Mouse (Mus musculus) thymus, adult 2 months (tissue): ENCODE measurements at regions not wholly inside any gene's neighbourhood (a gene's known extent, or its start where the extent isn't known, plus 50 kb on each side); places are given as distances from the start of the nearest gene placed in this dataset.

ENCODE experiments used
- DNase-seq: peaks from one replicate; pipeline ENCODE4 v3.0.0; 2021
- H3K27ac ChIP-seq: fragments of 200-500 bp; 2 replicates; pipeline ENCODE4 v1.5.1; 2012; ENCODE audit warnings: low read length, control low read depth; ENCODE audit not compliant: control insufficient read depth, insufficient read depth
- H3K27me3 ChIP-seq: fragments of 200-500 bp; 2 replicates; pipeline ENCODE4 v1.6.1; 2012; ENCODE audit warnings: mild to moderate bottlenecking, low read length, moderate library complexity, mixed read lengths; ENCODE audit not compliant: control insufficient read depth, insufficient read depth
- H3K36me3 ChIP-seq: fragments of 200-500 bp; 2 replicates; pipeline ENCODE4 v1.6.1; 2012; ENCODE audit warnings: mild to moderate bottlenecking, low read length, moderate library complexity; ENCODE audit not compliant: control insufficient read depth, insufficient read depth
- H3K4me1 ChIP-seq: fragments of 200-500 bp; replicated peaks from 2 replicates; pipeline ENCODE4 v1.6.1; 2012; ENCODE audit warnings: low read length; ENCODE audit not compliant: control insufficient read depth, insufficient read depth
- H3K4me3 ChIP-seq: fragments of 200-500 bp; 2 replicates; pipeline ENCODE4 v1.5.1; 2012; ENCODE audit warnings: mild to moderate bottlenecking, low read length, control low read depth, moderate library complexity; ENCODE audit not compliant: control insufficient read depth, insufficient read depth
- CTCF ChIP-seq: fragments of 200-500 bp; IDR thresholded peaks from 2 replicates; pipeline ENCODE4 v1.5.1; 2012; ENCODE audit warnings: mild to moderate bottlenecking, control low read depth, low read length, moderate library complexity, borderline replicate concordance; ENCODE audit not compliant: control insufficient read depth, poor library complexity, insufficient read depth; ENCODE audit errors: extremely low read depth
- POLR2A ChIP-seq: fragments of 200-500 bp; IDR thresholded peaks from 2 replicates; pipeline ENCODE4 v1.6.1; 2012; ENCODE audit warnings: mild to moderate bottlenecking, low read length, control low read depth, moderate library complexity; ENCODE audit not compliant: control insufficient read depth, poor library complexity, insufficient read depth; ENCODE audit errors: extremely low read depth
- WGBS: fragments of 180-500 bp; shearing (Covaris S2); methylation state at CpG from one replicate; pipeline ENCODE4 v1.1.7; 2018; 5-methylcytosine and 5-hydroxymethylcytosine counted together

- no peak for TF ChIP-seq CTCF
- TF ChIP-seq POLR2A, result no peak
- no peak for DNase-seq
- Histone ChIP-seq H3K27me3 (no peaks in the 10 kb centered on the region), H3K27ac (no peak overlapping the region), H3K4me1 (no peaks in the 10 kb centered on the region), H3K4me3 (no peak overlapping the region), H3K36me3 (no peaks in the 10 kb centered on the region)
- 91% methylated on average over 11 of the region's 11 CpGs for WGBS
These were observed 113.8 kb upstream of the Smyd2 start for GRCm38 (mm10) chr1:190035935-190036334.

- H3K36me3 ChIP-seq, result no peaks in the 10 kb centered on the region
- no peaks in the 10 kb centered on the region for H3K27me3 ChIP-seq
- H3K27ac ChIP-seq, result no peak overlapping the region
- no peak overlapping the region for H3K4me3 ChIP-seq
- TF ChIP-seq CTCF (no peak), POLR2A (no peak)
- 79% methylated on average over 5 of the region's 5 CpGs for WGBS
- DNase-seq, result no peak
- H3K4me1 ChIP-seq, result no peaks in the 10 kb centered on the region
These were observed 111.9 kb upstream of the Smyd2 start for GRCm38 (mm10) chr1:190034091-190034490.

GRCm38 (mm10) chr1:190027536-190027935 is 105.4 kb upstream of the Smyd2 start:
- no peaks in the 10 kb centered on the region for H3K27me3 ChIP-seq
- no peaks in the 10 kb centered on the region for H3K36me3 ChIP-seq
- no peak overlapping the region for H3K4me3 ChIP-seq
- no peak for DNase-seq
- 47% methylated on average over 8 of the region's 8 CpGs for WGBS
- no peak overlapping the region for H3K27ac ChIP-seq
- no peaks in the 10 kb centered on the region for H3K4me1 ChIP-seq
- TF ChIP-seq POLR2A (no peak), CTCF (no peak)

GRCm38 (mm10) chr1:190009466-190009865 is 87.3 kb upstream of the Smyd2 start:
- 24% methylated on average over 6 of the region's 6 CpGs for WGBS
- Histone ChIP-seq H3K27me3 (no peaks in the 10 kb centered on the region), H3K4me3 (no peak overlapping the region), H3K4me1 (no peaks in the 10 kb centered on the region), H3K27ac (no peak overlapping the region), H3K36me3 (no peaks in the 10 kb centered on the region)
- no peak for DNase-seq
- TF ChIP-seq CTCF (no peak), POLR2A (no peak)

GRCm38 (mm10) chr1:190007271-190007670 is 85.1 kb upstream of the Smyd2 start:
- DNase-seq, result no peak
- no peak overlapping the region for H3K27ac ChIP-seq
- H3K4me1 ChIP-seq, result no peaks in the 10 kb centered on the region
- no peaks in the 10 kb centered on the region for H3K36me3 ChIP-seq
- H3K4me3 ChIP-seq, result no peak overlapping the region
- no peak for TF ChIP-seq CTCF
- no peak for TF ChIP-seq POLR2A
- no peaks in the 10 kb centered on the region for H3K27me3 ChIP-seq
- WGBS, result 87% methylated on average over 7 of the region's 7 CpGs

- Histone ChIP-seq H3K27me3 (no peaks in the 10 kb centered on the region), H3K4me3 (no peak overlapping the region), H3K4me1 (no peaks in the 10 kb centered on the region), H3K27ac (no peak overlapping the region), H3K36me3 (no peaks in the 10 kb centered on the region)
- WGBS, result 93% methylated on average over 4 of the region's 4 CpGs
- no peak for DNase-seq
- TF ChIP-seq CTCF (no peak), POLR2A (no peak)
These were observed 78.9 kb upstream of the Smyd2 start for GRCm38 (mm10) chr1:190001084-190001483.

GRCm38 (mm10) chr1:189993706-189994105 is 71.5 kb upstream of the Smyd2 start:
- DNase-seq, result no peak
- Histone ChIP-seq H3K27ac (no peak overlapping the region), H3K27me3 (no peaks in the 10 kb centered on the region), H3K36me3 (no peaks in the 10 kb centered on the region), H3K4me1 (no peaks in the 10 kb centered on the region), H3K4me3 (no peak overlapping the region)
- WGBS, result 50% methylated on average over 5 of the region's 5 CpGs
- TF ChIP-seq POLR2A, result no peak
- no peak for TF ChIP-seq CTCF
